Mouse (Mus musculus) limb, embryonic 14.5 days (tissue): ENCODE data around the gene Myh9. TPM values are rescaled to one million over a fixed set of nuclear protein-coding genes. Genes with fewer than 3 reads are reported as not detected.

Source experiments
- ATAC-seq: fragments of 200-750 bp; cut with Nextera tagmentation; 2 replicates; pipeline ENCODE4 v1.8.0; 2017; ENCODE audit warnings: low read depth, moderate number of reproducible peaks, moderate TSS enrichment; ENCODE audit not compliant: low FRiP score
- DNase-seq: peaks from one replicate; pipeline ENCODE4 v3.0.0-alpha.2; 2015; ENCODE audit warnings: low spot score
- H3K27ac ChIP-seq: fragments of 300-500 bp; sonication (generic); replicated peaks from 2 replicates; pipeline ENCODE4 v1.5.1; 2014; ENCODE audit warnings: low read depth, mild to moderate bottlenecking, low read length, moderate library complexity, mixed read lengths
- H3K27me3 ChIP-seq: fragments of 300-500 bp; sonication (generic); 2 replicates; pipeline ENCODE4 v1.6.1; 2014; ENCODE audit warnings: low read length, mixed read lengths; ENCODE audit not compliant: control insufficient read depth, insufficient read depth
- H3K36me3 ChIP-seq: fragments of 300-500 bp; sonication (generic); 2 replicates; pipeline ENCODE4 v1.6.1; 2014; ENCODE audit warnings: mild to moderate bottlenecking, low read length, moderate library complexity, mixed read lengths; ENCODE audit not compliant: control insufficient read depth, insufficient read depth
- H3K4me1 ChIP-seq: fragments of 300-500 bp; sonication (generic); 2 replicates; pipeline ENCODE4 v1.6.1; 2014; ENCODE audit warnings: antibody characterized with exemption, low read length, mixed read lengths; ENCODE audit not compliant: control insufficient read depth, insufficient read depth
- H3K4me2 ChIP-seq: fragments of 300-500 bp; sonication (generic); replicated peaks from 2 replicates; pipeline ENCODE4 v1.6.1; 2014; ENCODE audit warnings: low read depth, mild to moderate bottlenecking, low read length, moderate library complexity; ENCODE audit not compliant: severe bottlenecking
- H3K4me3 ChIP-seq: fragments of 300-500 bp; sonication (generic); replicated peaks from 2 replicates; pipeline ENCODE4 v1.5.1; 2014; ENCODE audit warnings: low read length
- H3K9ac ChIP-seq: fragments of 300-500 bp; sonication (generic); 2 replicates; pipeline ENCODE4 v1.6.1; 2014; ENCODE audit warnings: mild to moderate bottlenecking, low read depth, low read length, moderate library complexity; ENCODE audit not compliant: severe bottlenecking
- H3K9me3 ChIP-seq: fragments of 300-500 bp; sonication (generic); 2 replicates; pipeline ENCODE4 v1.6.1; 2016; ENCODE audit warnings: low read length; ENCODE audit not compliant: control insufficient read depth
- POLR2A ChIP-seq: fragments of 200-500 bp; IDR thresholded peaks from 2 replicates; pipeline ENCODE4 v1.8.0; 2012; ENCODE audit warnings: inconsistent platforms, mild to moderate bottlenecking, moderate library complexity, borderline replicate concordance; ENCODE audit not compliant: insufficient read depth, insufficient read length; ENCODE audit errors: extremely low read depth
- WGBS: fragments of 180-500 bp; shearing (Covaris S2); extraction: QIAGEN DNeasy Blood & Tissue Kit; methylation state at CpG from one replicate; pipeline ENCODE4 v1.1.7; 2014; 5-methylcytosine and 5-hydroxymethylcytosine counted together
- polyA plus RNA-seq, 2 experiments: library from polyadenylated mRNA; depleted of rRNA in 1 of 2; stranded (reverse) in 1 of 2; unstranded in 1 of 2; fragments of >200 nt; fragmentation: Nextera tagmentation in 1 of 2; extraction: Ambion mirVana in 1 of 2; gene quantifications; 2 replicates each; pipeline versions ENCODE4 v1.2.1 to v1.2.3; 2012 to 2014

The Myh9 gene
- polyA plus RNA-seq, 2 experiments, result 46.7 to 53.2 TPM

GRCm38 (mm10) chr15:77793554-77793953, 48.4 kb downstream of the Myh9 start:
- Histone ChIP-seq H3K36me3 (peaks cover 75% of the 10 kb centered on the region), H3K9me3 (no peaks in the 10 kb centered on the region), H3K4me1 (peaks cover 19% of the 10 kb centered on the region), H3K27me3 (no peaks in the 10 kb centered on the region), H3K9ac (no peak overlapping the region), H3K27ac (peak overlapping the region; percentile 28; the same call in 1 of the 2 replicates), H3K4me2 (no peak overlapping the region), H3K4me3 (no peak overlapping the region)
- DNase-seq (no peak), ATAC-seq (no peak)
- no peak for TF ChIP-seq POLR2A
- WGBS, result 93% methylated on average over 7 of the region's 7 CpGs

- TF ChIP-seq POLR2A, result no peak
- peaks cover 14% of the 10 kb centered on the region for H3K4me1 ChIP-seq
- WGBS, result 68% methylated on average over 4 of the region's 4 CpGs
- no peaks in the 10 kb centered on the region for H3K9me3 ChIP-seq
- no peak overlapping the region for H3K4me3 ChIP-seq
- no peak overlapping the region for H3K9ac ChIP-seq
- DNase-seq (no peak), ATAC-seq (no peak)
- H3K36me3 ChIP-seq, result peaks cover 79% of the 10 kb centered on the region
- no peaks in the 10 kb centered on the region for H3K27me3 ChIP-seq
- H3K4me2 ChIP-seq, result no peak overlapping the region
- H3K27ac ChIP-seq, result no peak overlapping the region
Observed at GRCm38 (mm10) chr15:77793094-77793493, 48.9 kb downstream of the Myh9 start.

GRCm38 (mm10) chr15:77792056-77792455, 49.9 kb downstream of the Myh9 start:
- DNase-seq, result no peak
- peaks cover 86% of the 10 kb centered on the region for H3K36me3 ChIP-seq
- TF ChIP-seq POLR2A, result no peak
- no peaks in the 10 kb centered on the region for H3K9me3 ChIP-seq
- WGBS, result 90% methylated on average over 9 of the region's 9 CpGs
- H3K4me3 ChIP-seq, result no peak overlapping the region
- no peak overlapping the region for H3K9ac ChIP-seq
- no peak for ATAC-seq
- no peak overlapping the region for H3K27ac ChIP-seq
- peaks cover 4% of the 10 kb centered on the region; the same call in 1 of the 2 replicates for H3K4me1 ChIP-seq
- H3K27me3 ChIP-seq, result no peaks in the 10 kb centered on the region
- H3K4me2 ChIP-seq, result no peak overlapping the region

- Histone ChIP-seq H3K36me3 (peaks cover 94% of the 10 kb centered on the region), H3K4me1 (peaks cover 4% of the 10 kb centered on the region; the same call in 1 of the 2 replicates), H3K27ac (no peak overlapping the region), H3K9ac (no peak overlapping the region), H3K27me3 (no peaks in the 10 kb centered on the region), H3K4me3 (no peak overlapping the region), H3K4me2 (no peak overlapping the region), H3K9me3 (no peaks in the 10 kb centered on the region)
- no peak for TF ChIP-seq POLR2A
- ATAC-seq (no peak), DNase-seq (no peak)
- 92% methylated on average over 21 of the region's 21 CpGs for WGBS
Observed at GRCm38 (mm10) chr15:77790656-77791405, 51.1 kb downstream of the Myh9 start.

GRCm38 (mm10) chr15:77789186-77789585, 52.8 kb downstream of the Myh9 start:
- WGBS, result 83% methylated on average over 3 of the region's 3 CpGs
- Histone ChIP-seq H3K36me3 (peaks cover 98% of the 10 kb centered on the region), H3K27me3 (no peaks in the 10 kb centered on the region)

More at GRCm38 (mm10) chr15:77789186-77789585, 52.8 kb downstream of the Myh9 start:
- DNase-seq (no peak), ATAC-seq (no peak)
- TF ChIP-seq POLR2A, result no peak
- Histone ChIP-seq H3K4me1 (no peaks in the 10 kb centered on the region), H3K9ac (no peak overlapping the region), H3K27ac (no peak overlapping the region), H3K4me3 (no peak overlapping the region), H3K4me2 (no peak overlapping the region), H3K9me3 (no peaks in the 10 kb centered on the region)
